Mouse (Mus musculus): ENCODE measurements around the gene Pkib. TPM values are rescaled to one million over a fixed set of nuclear protein-coding genes. Genes with fewer than 3 reads are reported as not detected.

Gene Pkib
- polyA plus RNA-seq, 1 experiment from 2014 or later = 2.2 TPM

DNA sequence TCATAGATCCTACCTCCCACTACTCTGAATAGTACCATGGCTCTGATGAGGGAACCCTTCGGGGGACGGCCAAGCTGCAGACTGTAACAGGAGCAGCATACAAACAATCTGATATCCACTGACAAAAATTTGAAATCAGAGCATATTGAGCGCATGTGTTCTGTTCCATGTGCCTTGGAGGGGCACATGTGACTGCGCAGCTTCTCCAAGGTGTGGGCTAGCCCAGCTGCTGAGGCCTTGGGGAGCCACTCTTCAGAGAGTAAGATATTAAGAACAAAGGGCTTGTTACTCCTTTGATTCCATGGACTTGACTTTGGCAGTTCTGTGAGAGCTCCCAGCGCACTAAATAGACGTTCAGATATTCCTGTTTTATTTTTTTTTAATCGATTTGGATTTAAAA, 111.3 kb downstream of the Pkib start:
- Histone ChIP-seq H3K9ac (ENCODE audit: low read length) (no peak overlapping the region), H3K27me3 (replicated peaks; ENCODE audit: control insufficient read depth, insufficient read depth, low read length) (no peaks in the 10 kb centered on the region), H3K4me1 (replicated peaks; ENCODE audit: control insufficient read depth, insufficient read depth, low read length) (no peaks in the 10 kb centered on the region), H3K4me3 (ENCODE audit: low read depth, low read length) (no peak overlapping the region), H3K9me3 (ENCODE audit: control insufficient read depth, low read length) (no peaks in the 10 kb centered on the region), H3K4me2 (ENCODE audit: low read length) (no peak overlapping the region), H3K36me3 (ENCODE audit: control insufficient read depth, insufficient read depth, low read length) (no peaks in the 10 kb centered on the region), H3K27ac (ENCODE audit: low read depth) (no peak overlapping the region)
- 72% methylated on average over 7 of the region's 7 CpGs for WGBS
- DNase-seq (ENCODE audit: low spot score) (no peak), ATAC-seq (replicated peaks; ENCODE audit: low FRiP score, low TSS enrichment, low read depth) (0 out of 2 replicates have a peak, but pooled peaks have one; percentile 22)

DNA sequence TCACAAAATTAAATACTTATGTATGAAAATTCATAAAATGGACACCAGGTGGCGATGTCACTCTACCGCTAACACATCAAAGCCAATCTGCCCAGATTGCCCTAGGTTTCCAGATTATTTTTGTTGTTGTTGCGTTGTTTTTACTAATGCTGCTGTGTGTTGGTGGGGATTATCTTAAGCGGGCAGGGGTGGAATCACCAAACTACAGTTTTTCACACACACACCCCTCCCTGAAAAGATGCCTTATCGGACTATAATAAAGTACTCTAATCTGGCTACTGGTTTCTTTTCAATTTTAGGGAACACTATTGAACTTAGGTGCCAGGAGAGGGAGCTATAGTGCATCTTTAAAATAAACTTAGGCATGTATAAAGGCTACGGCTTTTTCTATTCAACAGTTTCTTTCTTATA, 111.8 kb downstream of the Pkib start:
- ATAC-seq (replicated peaks; ENCODE audit: low FRiP score, low TSS enrichment, low read depth) (0 out of 2 replicates have a peak, but pooled peaks have one; percentile 47), DNase-seq (ENCODE audit: low spot score) (peak; percentile 85)
- no peak overlapping the region for H3K9ac ChIP-seq (ENCODE audit: low read length)
- no peaks in the 10 kb centered on the region for H3K9me3 ChIP-seq (ENCODE audit: control insufficient read depth, low read length)
- H3K27ac ChIP-seq (ENCODE audit: low read depth) = no peak overlapping the region
- H3K4me1 ChIP-seq (replicated peaks; ENCODE audit: control insufficient read depth, insufficient read depth, low read length) = no peaks in the 10 kb centered on the region
- no peaks in the 10 kb centered on the region for H3K36me3 ChIP-seq (ENCODE audit: control insufficient read depth, insufficient read depth, low read length)
- H3K4me3 ChIP-seq (ENCODE audit: low read depth, low read length) = peak overlapping the region; percentile 16
- peak overlapping the region; percentile 32 for H3K4me2 ChIP-seq (ENCODE audit: low read length)
- 3% methylated on average over 6 of the region's 6 CpGs for WGBS
- H3K27me3 ChIP-seq (replicated peaks; ENCODE audit: control insufficient read depth, insufficient read depth, low read length) = no peaks in the 10 kb centered on the region

DNA sequence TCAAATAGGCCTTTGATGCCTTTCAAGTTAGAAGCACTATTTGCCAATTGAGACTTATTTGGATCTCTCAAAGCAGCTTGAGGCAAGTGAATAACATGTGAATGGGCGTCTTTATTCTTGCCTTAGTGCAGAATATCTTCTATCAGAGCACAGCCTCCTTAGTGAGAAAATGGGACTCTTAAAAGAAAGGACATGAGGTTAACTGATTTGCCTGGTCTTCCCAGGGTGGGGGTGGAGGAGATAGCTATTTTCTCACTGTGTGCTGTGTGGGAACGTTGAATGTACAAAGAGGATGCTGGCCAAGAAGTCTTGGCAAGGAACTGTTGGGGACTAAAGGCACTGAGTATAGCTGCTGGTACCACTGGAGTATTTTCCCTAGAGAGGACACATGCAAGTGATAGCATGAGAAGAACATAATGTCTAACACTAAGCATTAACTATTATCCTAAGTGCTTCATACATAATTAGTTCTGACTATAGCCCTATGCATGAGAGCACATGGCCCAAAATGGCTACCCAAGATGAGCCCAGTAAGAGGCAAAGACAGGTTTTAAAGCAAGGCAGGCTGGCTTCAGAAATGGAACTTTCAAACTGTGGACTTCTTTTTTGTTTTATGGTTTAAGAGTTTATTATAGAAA, 112.5 kb downstream of the Pkib start:
- H3K27ac ChIP-seq (ENCODE audit: low read depth) = no peak overlapping the region
- no peak overlapping the region for H3K4me3 ChIP-seq (ENCODE audit: low read depth, low read length)
- DNase-seq (ENCODE audit: low spot score) (no peak), ATAC-seq (replicated peaks; ENCODE audit: low FRiP score, low TSS enrichment, low read depth) (no peak)
- 49% methylated on average over 2 of the region's 2 CpGs for WGBS
- no peaks in the 10 kb centered on the region for H3K36me3 ChIP-seq (ENCODE audit: control insufficient read depth, insufficient read depth, low read length)
- H3K9me3 ChIP-seq (ENCODE audit: control insufficient read depth, low read length) = no peaks in the 10 kb centered on the region
- H3K9ac ChIP-seq (ENCODE audit: low read length) = no peak overlapping the region
- H3K4me2 ChIP-seq (ENCODE audit: low read length) = no peak overlapping the region
- no peaks in the 10 kb centered on the region for H3K4me1 ChIP-seq (replicated peaks; ENCODE audit: control insufficient read depth, insufficient read depth, low read length)
- no peaks in the 10 kb centered on the region for H3K27me3 ChIP-seq (replicated peaks; ENCODE audit: control insufficient read depth, insufficient read depth, low read length)

DNA sequence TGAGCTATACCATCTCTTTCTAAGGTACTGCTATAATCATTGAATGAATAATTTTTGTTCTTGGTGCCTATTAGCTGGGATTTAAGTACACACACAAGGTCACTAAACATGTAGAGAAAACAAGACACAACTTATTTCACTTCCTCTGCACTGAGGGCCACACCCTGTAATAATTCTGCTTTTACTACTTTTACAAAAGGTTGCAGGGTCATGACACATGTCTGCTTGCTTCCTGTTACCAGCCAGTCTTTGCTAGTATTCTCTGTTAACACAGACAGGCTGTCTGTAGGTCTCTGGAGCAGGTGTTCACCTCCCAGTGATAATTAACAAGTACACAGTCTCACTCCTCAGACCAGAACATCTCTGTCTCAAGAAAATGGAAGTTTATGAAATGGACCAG, 113.7 kb downstream of the Pkib start:
- Histone ChIP-seq H3K9ac (ENCODE audit: low read length) (no peak overlapping the region), H3K4me1 (replicated peaks; ENCODE audit: control insufficient read depth, insufficient read depth, low read length) (no peaks in the 10 kb centered on the region), H3K27me3 (replicated peaks; ENCODE audit: control insufficient read depth, insufficient read depth, low read length) (no peaks in the 10 kb centered on the region), H3K27ac (ENCODE audit: low read depth) (no peak overlapping the region), H3K36me3 (ENCODE audit: control insufficient read depth, insufficient read depth, low read length) (no peaks in the 10 kb centered on the region), H3K4me2 (ENCODE audit: low read length) (no peak overlapping the region), H3K9me3 (ENCODE audit: control insufficient read depth, low read length) (no peaks in the 10 kb centered on the region), H3K4me3 (ENCODE audit: low read depth, low read length) (no peak overlapping the region)
- no peak for DNase-seq (ENCODE audit: low spot score)
- no peak for ATAC-seq (replicated peaks; ENCODE audit: low FRiP score, low TSS enrichment, low read depth)

DNA sequence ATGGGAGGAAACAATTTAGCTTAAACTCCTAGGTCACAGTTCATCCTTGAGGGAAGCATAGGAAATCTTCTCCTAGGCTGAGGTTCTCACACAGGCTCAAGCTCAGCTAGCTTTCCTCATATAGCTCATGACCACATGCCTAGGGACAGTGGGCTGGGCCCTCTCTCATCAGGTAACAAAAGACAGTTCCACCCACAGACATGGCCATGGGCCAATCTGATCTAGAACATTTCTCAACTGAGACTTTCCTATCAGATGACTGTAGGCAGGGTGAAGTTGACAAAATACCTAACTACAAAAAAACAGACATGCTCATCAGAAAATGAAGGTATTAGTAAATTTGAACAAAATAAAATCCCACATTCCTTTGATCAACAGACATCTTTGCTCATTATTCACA, 115.3 kb downstream of the Pkib start:
- no peak overlapping the region for H3K9ac ChIP-seq (ENCODE audit: low read length)
- H3K36me3 ChIP-seq (ENCODE audit: control insufficient read depth, insufficient read depth, low read length) = no peaks in the 10 kb centered on the region
- ATAC-seq (replicated peaks; ENCODE audit: low FRiP score, low TSS enrichment, low read depth) = no peak
- no peak for DNase-seq (ENCODE audit: low spot score)
- H3K9me3 ChIP-seq (ENCODE audit: control insufficient read depth, low read length) = no peaks in the 10 kb centered on the region
- no peaks in the 10 kb centered on the region for H3K27me3 ChIP-seq (replicated peaks; ENCODE audit: control insufficient read depth, insufficient read depth, low read length)
- H3K4me1 ChIP-seq (replicated peaks; ENCODE audit: control insufficient read depth, insufficient read depth, low read length) = no peaks in the 10 kb centered on the region
- no peak overlapping the region for H3K4me2 ChIP-seq (ENCODE audit: low read length)
- H3K4me3 ChIP-seq (ENCODE audit: low read depth, low read length) = no peak overlapping the region
- H3K27ac ChIP-seq (ENCODE audit: low read depth) = no peak overlapping the region

DNA sequence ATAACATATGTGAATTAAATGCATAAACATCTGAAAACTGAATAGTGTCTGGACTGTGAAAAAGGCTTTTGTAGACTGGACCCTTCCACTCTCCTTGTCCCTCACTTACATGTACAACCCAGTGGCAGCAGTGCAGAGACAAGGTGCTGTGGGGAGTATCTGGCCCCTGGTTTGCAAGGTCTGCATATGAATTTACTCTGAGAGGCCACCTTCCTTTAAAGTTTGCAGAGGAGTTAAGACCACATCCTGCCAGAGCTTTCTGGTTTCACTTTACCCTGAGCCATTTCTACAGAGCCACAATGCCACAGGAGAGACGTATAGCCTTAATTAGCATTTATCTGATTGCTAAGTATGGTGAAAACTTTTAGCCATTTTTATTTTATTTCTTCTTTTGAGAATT, 121.6 kb downstream of the Pkib start:
- Histone ChIP-seq H3K4me2 (ENCODE audit: low read length) (no peak overlapping the region), H3K9ac (ENCODE audit: low read length) (no peak overlapping the region), H3K4me3 (ENCODE audit: low read depth, low read length) (no peak overlapping the region), H3K36me3 (ENCODE audit: control insufficient read depth, insufficient read depth, low read length) (no peaks in the 10 kb centered on the region), H3K27me3 (replicated peaks; ENCODE audit: control insufficient read depth, insufficient read depth, low read length) (no peaks in the 10 kb centered on the region), H3K27ac (ENCODE audit: low read depth) (no peak overlapping the region), H3K4me1 (replicated peaks; ENCODE audit: control insufficient read depth, insufficient read depth, low read length) (no peaks in the 10 kb centered on the region), H3K9me3 (ENCODE audit: control insufficient read depth, low read length) (no peaks in the 10 kb centered on the region)
- ATAC-seq (replicated peaks; ENCODE audit: low FRiP score, low TSS enrichment, low read depth) = no peak
- WGBS = 56% methylated on average over 1 of the region's 1 CpGs
- DNase-seq (ENCODE audit: low spot score) = no peak

DNA sequence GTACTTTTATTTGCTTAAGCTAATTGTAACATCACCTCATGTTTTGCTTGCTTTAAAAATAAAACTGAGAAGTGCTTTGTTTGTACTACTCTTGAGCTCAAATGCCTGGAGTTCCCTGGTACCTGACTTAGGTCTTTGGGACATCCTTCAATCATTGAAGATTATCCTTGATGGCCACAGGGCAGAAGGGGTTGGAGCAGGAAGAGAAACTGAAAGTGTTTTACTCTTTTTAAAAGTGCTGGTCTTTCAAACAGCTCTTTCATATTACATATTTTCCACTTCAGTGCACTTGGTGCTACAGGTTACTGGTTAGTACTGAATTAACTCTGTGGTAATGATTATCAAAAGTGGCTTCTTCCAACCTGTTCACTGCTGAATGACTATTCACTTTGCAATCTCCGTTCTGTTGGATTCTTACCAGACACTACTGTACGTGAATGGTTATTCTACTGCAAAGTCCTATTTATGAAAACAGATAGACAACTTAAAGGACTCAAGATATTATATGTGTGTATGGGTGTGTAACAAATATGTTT, 123.5 kb downstream of the Pkib start:
- Histone ChIP-seq H3K9ac (ENCODE audit: low read length) (no peak overlapping the region), H3K27me3 (replicated peaks; ENCODE audit: control insufficient read depth, insufficient read depth, low read length) (no peaks in the 10 kb centered on the region), H3K4me2 (ENCODE audit: low read length) (no peak overlapping the region), H3K27ac (ENCODE audit: low read depth) (no peak overlapping the region), H3K36me3 (ENCODE audit: control insufficient read depth, insufficient read depth, low read length) (no peaks in the 10 kb centered on the region), H3K4me3 (ENCODE audit: low read depth, low read length) (no peak overlapping the region), H3K4me1 (replicated peaks; ENCODE audit: control insufficient read depth, insufficient read depth, low read length) (no peaks in the 10 kb centered on the region), H3K9me3 (ENCODE audit: control insufficient read depth, low read length) (no peaks in the 10 kb centered on the region)
- 90% methylated on average over 2 of the region's 2 CpGs for WGBS
- DNase-seq (ENCODE audit: low spot score) (no peak), ATAC-seq (replicated peaks; ENCODE audit: low FRiP score, low TSS enrichment, low read depth) (no peak)

DNA sequence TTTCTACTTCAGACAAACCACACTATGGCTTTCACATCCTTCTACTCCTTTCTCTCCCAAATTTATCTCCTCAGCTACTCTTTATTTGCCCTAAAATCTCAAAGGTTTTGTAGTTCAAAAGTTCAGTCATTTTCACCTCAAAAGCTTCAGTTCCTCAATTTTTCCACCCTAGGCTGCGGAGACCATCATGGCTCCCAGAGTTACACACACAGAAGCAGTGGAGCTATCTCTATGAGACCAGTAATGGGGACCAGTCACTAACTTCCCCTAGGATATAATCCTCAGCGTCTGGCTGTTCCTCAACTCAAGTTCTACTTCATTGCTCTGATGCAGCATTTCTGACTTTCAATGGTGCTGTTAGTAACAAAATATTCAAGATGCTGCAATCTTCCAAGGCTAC, 127.2 kb downstream of the Pkib start:
- Histone ChIP-seq H3K9ac (ENCODE audit: low read length) (no peak overlapping the region), H3K4me1 (replicated peaks; ENCODE audit: control insufficient read depth, insufficient read depth, low read length) (no peaks in the 10 kb centered on the region), H3K27ac (ENCODE audit: low read depth) (no peak overlapping the region), H3K27me3 (replicated peaks; ENCODE audit: control insufficient read depth, insufficient read depth, low read length) (no peaks in the 10 kb centered on the region), H3K4me2 (ENCODE audit: low read length) (no peak overlapping the region), H3K4me3 (ENCODE audit: low read depth, low read length) (no peak overlapping the region), H3K9me3 (ENCODE audit: control insufficient read depth, low read length) (no peaks in the 10 kb centered on the region), H3K36me3 (ENCODE audit: control insufficient read depth, insufficient read depth, low read length) (no peaks in the 10 kb centered on the region)
- ATAC-seq (replicated peaks; ENCODE audit: low FRiP score, low TSS enrichment, low read depth) (no peak), DNase-seq (ENCODE audit: low spot score) (no peak)
- WGBS = 86% methylated on average over 2 of the region's 2 CpGs

DNA sequence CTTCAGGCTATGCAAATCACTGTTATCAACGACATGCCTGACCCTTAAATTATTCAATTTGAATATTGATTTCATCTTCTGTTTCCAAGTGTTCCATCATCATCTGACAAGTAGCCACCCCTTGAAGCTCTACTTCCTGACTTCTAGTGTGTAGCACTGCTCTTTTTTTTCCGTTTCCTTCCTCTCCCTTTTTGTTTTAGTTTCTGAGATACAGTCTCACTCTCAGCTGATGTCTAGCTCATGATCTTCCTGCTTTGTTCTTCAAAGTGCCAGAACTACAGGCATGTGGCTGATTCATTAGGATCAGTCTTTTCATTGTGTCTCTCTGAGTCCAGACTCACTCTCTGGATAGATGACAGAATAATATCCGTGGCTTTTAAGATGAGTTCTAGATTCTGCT, 128.9 kb downstream of the Pkib start:
- H3K4me1 ChIP-seq (replicated peaks; ENCODE audit: control insufficient read depth, insufficient read depth, low read length) = no peaks in the 10 kb centered on the region
- no peaks in the 10 kb centered on the region for H3K27me3 ChIP-seq (replicated peaks; ENCODE audit: control insufficient read depth, insufficient read depth, low read length)
- H3K9ac ChIP-seq (ENCODE audit: low read length) = no peak overlapping the region
- no peaks in the 10 kb centered on the region for H3K9me3 ChIP-seq (ENCODE audit: control insufficient read depth, low read length)
- WGBS = 78% methylated on average over 3 of the region's 3 CpGs
- ATAC-seq (replicated peaks; ENCODE audit: low FRiP score, low TSS enrichment, low read depth) (no peak), DNase-seq (ENCODE audit: low spot score) (no peak)
- H3K4me3 ChIP-seq (ENCODE audit: low read depth, low read length) = no peak overlapping the region
- H3K4me2 ChIP-seq (ENCODE audit: low read length) = no peak overlapping the region
- no peak overlapping the region for H3K27ac ChIP-seq (ENCODE audit: low read depth)
- H3K36me3 ChIP-seq (ENCODE audit: control insufficient read depth, insufficient read depth, low read length) = no peaks in the 10 kb centered on the region

All from intestine, embryonic 14.5 days (tissue).